Mouse (Mus musculus) liver, adult 2 months (tissue): ENCODE results near the gene Dpep2nb. TPM values are rescaled to one million over a fixed set of nuclear protein-coding genes. Genes with fewer than 3 reads are reported as not detected.
A peak's percentile ranks its signal among the peaks of the same experiment; 100 is the strongest.
"Not testable (repeated sequence)": the region's sequence is repeated elsewhere in the genome, so short reads cannot be mapped to it uniquely, and the experiment has no call there.

ENCODE experiments used
- DNase-seq: peaks from one replicate; pipeline ENCODE4 v3.0.0-alpha.2; 2011; ENCODE audit warnings: low read depth, low spot score; ENCODE audit errors: extremely low read depth
- H3K27ac ChIP-seq: fragments of 200-500 bp; replicated peaks from 2 replicates; pipeline ENCODE4 v1.5.1; 2012; ENCODE audit warnings: low read depth, mild to moderate bottlenecking, control low read depth, inconsistent platforms, low read length; ENCODE audit not compliant: insufficient read depth
- H3K27me3 ChIP-seq: fragments of 200-500 bp; 2 replicates; pipeline ENCODE4 v1.6.1; 2012; ENCODE audit warnings: mild to moderate bottlenecking, moderate library complexity, low read length, inconsistent platforms; ENCODE audit not compliant: control insufficient read depth, insufficient read depth
- H3K36me3 ChIP-seq: fragments of 200-500 bp; 2 replicates; pipeline ENCODE4 v1.6.1; 2012; ENCODE audit warnings: low read length, inconsistent platforms; ENCODE audit not compliant: control insufficient read depth, insufficient read depth
- H3K4me1 ChIP-seq: fragments of 200-500 bp; 2 replicates; pipeline ENCODE4 v1.6.1; 2011; ENCODE audit warnings: low read length; ENCODE audit not compliant: control insufficient read depth, insufficient read depth
- H3K4me3 ChIP-seq: fragments of 200-500 bp; 2 replicates; pipeline ENCODE4 v1.5.1; 2011; ENCODE audit warnings: low read depth, mild to moderate bottlenecking, control low read depth, low read length, moderate library complexity; ENCODE audit not compliant: insufficient read depth
- H3K79me2 ChIP-seq: fragments of 200-500 bp; 2 replicates; pipeline ENCODE4 v1.6.1; 2012; ENCODE audit warnings: inconsistent platforms, mild to moderate bottlenecking, low read length, moderate library complexity; ENCODE audit not compliant: control insufficient read depth, insufficient read depth
- H3K9ac ChIP-seq: fragments of 200-500 bp; 2 replicates; pipeline ENCODE4 v1.6.1; 2012; ENCODE audit warnings: low read depth, mild to moderate bottlenecking, control low read depth, inconsistent platforms, low read length
- CTCF ChIP-seq: fragments of 200-500 bp; IDR thresholded peaks from 2 replicates; pipeline ENCODE4 v1.5.1; 2011; ENCODE audit warnings: low read depth, low read length, control low read depth
- POLR2A ChIP-seq: fragments of 200-500 bp; IDR thresholded peaks from 2 replicates; pipeline ENCODE4 v1.6.1; 2011; ENCODE audit warnings: low read length, control low read depth; ENCODE audit not compliant: insufficient read depth; ENCODE audit errors: extremely low read depth
- WGBS: fragments of 180-500 bp; shearing (Covaris S2); methylation state at CpG from one replicate; pipeline ENCODE4 v1.1.7; 2018; 5-methylcytosine and 5-hydroxymethylcytosine counted together
- polyA plus RNA-seq: library from polyadenylated mRNA; depleted of rRNA; stranded (reverse); fragments of >200 nt; gene quantifications from 2 replicates; pipeline ENCODE4 v1.2.3, GENCODE M21; 2012
- total RNA-seq: library from RNA; depleted of rRNA; stranded (reverse); fragments of >200 nt; gene quantifications from 2 replicates; pipeline ENCODE4 v1.2.3, GENCODE M21; 2014

The Dpep2nb gene
- total and polyA plus RNA-seq, 2 experiments: not detected

DNA sequence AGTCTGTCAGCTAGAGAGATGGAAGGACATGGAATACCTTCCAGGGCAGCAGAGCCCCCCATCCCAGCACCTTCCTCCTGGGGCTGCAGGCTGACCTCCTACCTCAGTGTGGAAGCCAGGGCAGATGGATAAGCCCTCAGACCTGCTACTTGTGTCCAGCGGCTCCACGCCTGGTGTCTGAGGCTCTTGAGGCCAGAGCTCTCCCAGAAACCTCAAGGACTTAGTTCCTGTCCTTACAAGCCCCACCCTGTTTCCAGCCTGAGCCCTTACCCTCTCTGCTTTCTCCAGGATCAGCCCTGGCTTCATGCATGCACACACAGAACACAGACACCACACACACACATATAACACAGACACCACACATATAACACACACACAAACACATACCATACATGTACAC, 14.2 kb downstream of the Dpep2nb start:
- Histone ChIP-seq H3K9ac (no peak overlapping the region), H3K4me3 (no peak overlapping the region), H3K36me3 (no peaks in the 10 kb centered on the region), H3K27ac (no peak overlapping the region), H3K4me1 (peaks cover 9% of the 10 kb centered on the region), H3K27me3 (no peaks in the 10 kb centered on the region), H3K79me2 (no peaks in the 10 kb centered on the region)
- no peak for DNase-seq
- no peak for TF ChIP-seq CTCF
- TF ChIP-seq POLR2A: no peak
- 88% methylated on average over 2 of the region's 2 CpGs for WGBS

DNA sequence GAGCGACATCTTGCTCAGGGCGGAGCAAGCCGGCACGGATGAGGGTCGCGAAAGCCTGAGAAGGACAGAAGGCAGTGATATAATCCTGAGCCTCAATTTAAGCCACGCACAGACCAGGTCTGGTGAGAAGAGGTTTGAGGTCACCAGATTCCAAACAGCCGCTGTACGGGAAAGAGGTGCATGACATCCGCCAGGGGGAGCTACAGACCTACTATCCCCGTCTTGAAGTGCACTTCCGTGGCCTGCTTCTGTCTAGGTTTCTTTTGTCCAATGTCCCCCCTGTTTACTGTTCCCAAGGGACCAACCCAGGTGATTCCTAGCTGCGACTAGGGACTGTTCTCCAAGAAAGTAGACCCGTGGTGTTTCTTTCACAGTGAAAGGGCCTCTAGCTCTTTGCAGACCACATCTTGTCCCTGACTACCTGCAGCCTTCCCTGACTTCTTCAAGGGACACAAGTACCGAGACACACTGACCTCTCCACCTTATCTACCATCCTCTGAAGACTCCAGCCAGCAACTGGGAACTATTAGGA, 14.9 kb downstream of the Dpep2nb start, which contains the start of gene Dus2:
Gene Dus2, plus strand, starts transcription at position 482 of the 532 bp plus-strand sequence.
- 8% methylated on average over 15 of the region's 15 CpGs for WGBS
- no peaks in the 10 kb centered on the region for H3K79me2 ChIP-seq
- H3K4me1 ChIP-seq: peaks cover 7% of the 10 kb centered on the region
- no peaks in the 10 kb centered on the region for H3K36me3 ChIP-seq
- peak; percentile 74 for DNase-seq
- no peak within 1 kb of the TSS for H3K27ac ChIP-seq
- no peak within 1 kb of the TSS for H3K4me3 ChIP-seq
- no peaks in the 10 kb centered on the region for H3K27me3 ChIP-seq
- H3K9ac ChIP-seq: peak within 1 kb of the TSS; percentile 32; the same call in 1 of the 2 replicates
- TF ChIP-seq POLR2A: no peak
- TF ChIP-seq CTCF: peak; percentile 96

DNA sequence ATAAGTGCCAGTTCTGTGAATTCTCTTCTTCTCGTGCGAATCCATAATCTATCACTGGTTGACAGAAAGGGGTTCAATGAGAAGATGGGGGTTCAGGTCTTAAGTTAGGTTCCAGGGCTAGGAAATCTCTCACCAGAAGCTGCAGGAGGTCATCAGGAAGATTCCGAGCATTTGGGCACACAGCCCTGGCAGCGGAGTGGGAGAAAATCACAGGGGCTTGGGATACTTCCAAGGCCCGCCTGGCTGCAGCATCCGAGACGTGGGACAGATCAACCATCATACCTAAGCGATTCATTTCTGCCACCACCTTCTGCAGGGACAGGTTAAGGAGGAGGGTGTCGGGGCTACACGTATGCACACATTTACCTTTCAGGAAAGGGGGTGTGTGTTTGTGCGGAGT, 17.2 kb downstream of the Dpep2nb start:
- no peak for TF ChIP-seq POLR2A
- no peak for TF ChIP-seq CTCF
- H3K4me1 ChIP-seq: peaks cover 7% of the 10 kb centered on the region
- no peaks in the 10 kb centered on the region for H3K36me3 ChIP-seq
- H3K9ac ChIP-seq: no peak overlapping the region
- no peak for DNase-seq
- WGBS: 85% methylated on average over 11 of the region's 11 CpGs
- H3K4me3 ChIP-seq: no peak overlapping the region
- H3K27me3 ChIP-seq: no peaks in the 10 kb centered on the region
- H3K79me2 ChIP-seq: no peaks in the 10 kb centered on the region
- H3K27ac ChIP-seq: no peak overlapping the region

DNA sequence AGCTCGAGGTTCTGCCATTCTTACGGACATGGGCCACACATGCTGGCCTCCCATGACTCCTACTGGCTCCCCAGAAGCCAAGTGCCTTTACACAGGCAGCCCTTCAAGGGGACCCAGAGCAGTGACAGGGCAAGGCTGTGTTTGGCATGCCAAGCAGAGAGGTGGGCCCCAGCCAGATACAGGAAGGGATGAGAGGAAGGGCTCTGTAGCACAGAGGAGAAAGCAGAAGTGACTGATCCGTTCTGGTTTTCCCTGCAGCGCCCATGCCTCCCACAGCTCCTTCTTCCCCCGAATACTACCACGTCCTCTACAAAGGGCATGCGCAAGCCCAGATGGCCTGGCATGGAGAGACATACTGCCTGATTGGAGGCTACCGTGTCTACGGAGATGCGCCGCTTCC, 22.4 kb downstream of the Dpep2nb start:
- not testable (repeated sequence) for H3K36me3 ChIP-seq
- 79% methylated on average over 11 of the region's 11 CpGs for WGBS

DNA sequence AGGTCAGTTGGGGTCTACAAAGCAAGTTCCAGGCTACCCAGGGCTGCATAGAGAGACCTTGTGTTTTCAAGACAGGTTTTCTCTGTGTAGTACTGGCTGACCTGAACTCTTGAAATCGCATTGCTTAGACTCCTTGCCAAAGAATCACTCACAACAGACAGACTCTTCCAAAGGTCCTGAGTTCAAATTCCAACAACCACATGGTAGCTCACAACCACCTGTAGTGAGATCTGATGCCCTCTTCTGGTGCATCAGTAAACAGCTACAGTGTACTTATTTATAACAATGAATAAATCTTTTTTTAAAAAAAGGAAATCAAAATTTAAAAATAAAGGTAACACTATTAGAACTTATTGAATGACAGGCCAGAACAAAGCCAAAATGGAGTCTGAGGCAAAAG, 24.6 kb downstream of the Dpep2nb start:
- H3K4me1 ChIP-seq: no peaks in the 10 kb centered on the region
- H3K36me3 ChIP-seq: no peaks in the 10 kb centered on the region
- TF ChIP-seq CTCF (no peak), POLR2A (no peak)
- no peak overlapping the region for H3K27ac ChIP-seq
- peak; percentile 67 for DNase-seq
- H3K9ac ChIP-seq: no peak overlapping the region
- H3K79me2 ChIP-seq: no peaks in the 10 kb centered on the region
- WGBS: 27% methylated on average over 1 of the region's 1 CpGs
- no peak overlapping the region for H3K4me3 ChIP-seq
- H3K27me3 ChIP-seq: no peaks in the 10 kb centered on the region

More for the DNA sequence above, 22.4 kb downstream of the Dpep2nb start:
- not testable (repeated sequence) for DNase-seq, H3K27me3 ChIP-seq, H3K27ac ChIP-seq, H3K4me3 ChIP-seq, H3K79me2 ChIP-seq, H3K4me1 ChIP-seq, H3K9ac ChIP-seq

DNA sequence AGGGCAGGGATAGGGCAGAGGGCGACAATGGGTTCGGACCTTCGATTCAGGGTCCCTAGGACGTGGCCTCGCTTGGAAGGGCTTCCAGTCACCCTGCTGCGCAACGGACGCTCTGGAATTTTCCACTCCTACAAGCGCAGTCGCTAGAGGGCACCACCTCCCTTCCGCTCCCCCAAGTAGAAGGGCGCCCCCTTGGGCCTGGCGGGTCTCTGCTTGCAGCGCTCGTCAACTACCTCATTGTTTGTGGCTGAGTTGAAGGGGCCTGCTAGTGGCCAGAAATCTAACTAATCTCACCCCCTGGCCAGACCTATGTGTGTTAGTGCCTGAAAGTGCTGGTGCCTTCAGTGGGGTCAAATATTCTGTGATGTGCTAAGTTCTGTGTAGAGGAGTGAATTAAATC, 26.4 kb downstream of the Dpep2nb start, which contains the start of gene Dpep3:
Gene Dpep3, minus strand, starts transcription at position 105 of the 400 bp plus-strand sequence.
- Histone ChIP-seq H3K4me3 (no peak within 1 kb of the TSS), H3K79me2 (no peaks in the 10 kb centered on the region), H3K36me3 (no peaks in the 10 kb centered on the region), H3K9ac (no peak within 1 kb of the TSS), H3K4me1 (no peaks in the 10 kb centered on the region), H3K27ac (no peak within 1 kb of the TSS), H3K27me3 (no peaks in the 10 kb centered on the region)
- WGBS: 92% methylated on average over 15 of the region's 15 CpGs
- no peak for DNase-seq
- TF ChIP-seq CTCF: no peak
- no peak for TF ChIP-seq POLR2A
